Mouse (Mus musculus): ENCODE results near the gene Olfr1089.

Gene Olfr1089

GRCm38 (mm10) chr2:86733601-86734000 is at the start of gene Olfr1089:
Gene Olfr1089, minus strand, starts transcription at chr2:86733701.
- DNase-seq, result no peak

- DNase-seq, result no peak
Observed at GRCm38 (mm10) chr2:86782179-86782578, 48.7 kb upstream of the Olfr1089 start, which contains the start of gene Olfr1093. Gene Olfr1093, plus strand, starts transcription at chr2:86782479.

GRCm38 (mm10) chr2:86761050-86761449 is 27.5 kb upstream of the Olfr1089 start:
- DNase-seq, result no peak

- no peak for DNase-seq
Observed at GRCm38 (mm10) chr2:86758893-86759292, 25.4 kb upstream of the Olfr1089 start, which contains the start of gene Olfr1090. Gene Olfr1090, minus strand, starts transcription at chr2:86758993.

GRCm38 (mm10) chr2:86698295-86698694 is 35.2 kb downstream of the Olfr1089 start, which contains the start of gene Olfr1087:
Gene Olfr1087, minus strand, starts transcription at chr2:86698395.
- no peak for DNase-seq

Measured in thymus, postnatal 25 days (tissue).